Mouse (Mus musculus) layer of hippocampus, adult 2 months (tissue): Measurements from ENCODE around the gene Vmn1r101. TPM values are rescaled to one million over a fixed set of nuclear protein-coding genes. Genes with fewer than 3 reads are reported as not detected.
"Not testable (repeated sequence)": the region's sequence is repeated elsewhere in the genome, so short reads cannot be mapped to it uniquely, and the experiment has no call there.

Experiments
- DNase-seq, 2 experiments: peaks; one replicate each; pipeline ENCODE4 v3.0.0; 2022; ENCODE audit warnings: low spot score in 2 of 2
- H3K27ac ChIP-seq: fragments of 200-600 bp; 2 replicates; pipeline ENCODE4 v1.8.1; 2022
- H3K4me3 ChIP-seq: fragments of 200-600 bp; 2 replicates; pipeline ENCODE4 v1.8.1; 2022; ENCODE audit warnings: mild to moderate bottlenecking
- long read RNA-seq, 2 experiments: library from polyadenylated mRNA; stranded (forward); transcript quantifications; one replicate each; pipeline ENCODE4 v2.0.0; 2021; ENCODE audit warnings: borderline mapping rate in 2 of 2
- total RNA-seq, 2 experiments: library from RNA; stranded (reverse); gene quantifications; 2 replicates each; pipeline ENCODE4 v1.2.3; 2021

Vmn1r101 gene
- not detected for total RNA-seq
- long read RNA-seq, experiment 1: 0 reads
- long read RNA-seq, experiment 2: 0 reads

DNA sequence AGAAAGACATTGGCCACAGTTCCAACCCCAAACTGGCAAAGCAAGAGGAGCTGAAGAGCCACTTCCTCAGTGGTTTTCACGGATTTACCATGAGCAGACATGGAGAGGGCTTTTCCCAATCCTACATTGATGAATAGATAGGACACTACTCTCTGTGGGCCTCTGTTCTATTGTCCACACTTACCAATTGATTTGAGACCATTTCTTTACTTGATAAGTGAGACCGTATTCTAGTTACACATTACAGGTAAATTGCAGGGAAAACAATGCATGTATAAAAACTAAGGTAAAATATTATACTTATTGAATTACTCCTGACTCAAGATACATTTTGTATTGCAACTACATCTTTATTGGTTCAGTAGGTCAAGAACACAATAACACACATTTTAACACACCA is at the start of gene Vmn1r101:
Gene Vmn1r101, minus strand, starts transcription at position 101 of the 400 bp plus-strand sequence.
- not testable (repeated sequence) for H3K4me3 ChIP-seq, DNase-seq, H3K27ac ChIP-seq

DNA sequence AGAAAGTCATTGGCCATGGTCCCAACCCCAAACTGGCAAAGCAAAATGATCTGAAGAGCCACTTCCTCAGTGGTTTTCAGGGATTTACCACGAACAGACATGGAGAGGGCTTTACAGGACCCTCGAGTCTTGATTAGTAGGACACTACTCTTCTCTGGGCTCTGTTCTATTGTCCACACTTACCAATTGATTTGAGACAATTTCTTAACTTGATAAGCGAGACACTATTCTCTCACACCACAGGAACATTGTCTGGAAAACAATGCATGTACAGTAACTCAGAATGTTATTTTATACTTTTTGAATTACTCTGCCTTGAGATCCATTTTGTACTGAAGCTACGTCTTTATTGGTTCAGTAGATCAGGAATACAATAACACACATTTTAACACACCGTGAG is 32.4 kb upstream of the Vmn1r101 start, which contains the start of gene Gm10670:
Gene Gm10670, minus strand, starts transcription at position 101 of the 400 bp plus-strand sequence.
- H3K4me3 ChIP-seq, H3K27ac ChIP-seq, DNase-seq: not testable (repeated sequence)

- H3K27ac ChIP-seq, DNase-seq, H3K4me3 ChIP-seq: not testable (repeated sequence)
Measured at GRCm38 (mm10) chr7:20417642-20418041, 24.8 kb downstream of the Vmn1r101 start, which contains the start of gene Vmn1r100. Gene Vmn1r100 (plus strand): TSS chr7:20417942.

Other genes with a start within 250 kb of the Vmn1r101 start
- gene Vmn1r95, start 248.9 kb downstream of the Vmn1r101 start, total RNA-seq: not detected
- gene Gm6164, start 237.0 kb downstream of the Vmn1r101 start, total RNA-seq: not detected
- not detected for gene Gm4498, start 208.8 kb downstream of the Vmn1r101 start, total RNA-seq
- not detected for gene Gm5890, start 179.8 kb downstream of the Vmn1r101 start, total RNA-seq
- gene Gm4133, start 108.5 kb downstream of the Vmn1r101 start, total RNA-seq: not detected
- gene Gm5728, start 67.2 kb downstream of the Vmn1r101 start, total RNA-seq: not detected
- not detected for gene Vmn1r100, start 24.7 kb downstream of the Vmn1r101 start, total RNA-seq
- not detected for gene Gm10670, start 32.3 kb upstream of the Vmn1r101 start, total RNA-seq
- not detected for gene Vmn1r103, start 67.9 kb upstream of the Vmn1r101 start, total RNA-seq
- gene Vmn1r104, start 91.2 kb upstream of the Vmn1r101 start, total RNA-seq: not detected
- not detected for gene Gm5726, start 103.2 kb upstream of the Vmn1r101 start, total RNA-seq
- not detected for gene Gm4141, start 133.6 kb upstream of the Vmn1r101 start, total RNA-seq
- gene Gm4513, start 156.4 kb upstream of the Vmn1r101 start, total RNA-seq: not detected
- not detected for gene Vmn1r107, start 226.3 kb upstream of the Vmn1r101 start, total RNA-seq